Mouse (Mus musculus): ENCODE data around the gene Vav3.

The Vav3 gene

GRCm38 (mm10) chr3:109340274-109341070 is at the start of gene Vav3:
Vav3 (plus strand) TSS chr3:109340653.
- DNase-seq: peak; percentile 27

DNA sequence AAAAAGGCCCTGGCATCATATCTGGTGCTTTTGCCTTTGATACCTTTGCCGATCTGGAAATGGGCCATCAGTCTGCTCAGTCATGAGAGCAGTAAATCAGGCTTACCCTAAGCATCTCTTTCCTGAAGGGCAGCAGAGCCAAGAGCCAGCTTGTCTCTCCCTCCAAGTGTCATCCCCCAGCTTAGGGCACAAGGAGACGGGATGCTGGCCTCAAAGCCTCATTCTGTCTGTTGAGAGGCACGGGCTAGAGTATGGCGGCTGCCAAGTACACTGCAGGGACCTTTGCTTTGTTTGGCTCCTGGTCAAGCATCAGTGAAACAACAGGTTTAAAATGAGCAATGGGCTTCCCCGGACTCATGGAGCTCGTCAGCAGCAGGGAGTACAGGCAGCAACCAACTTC is 41.6 kb upstream of the Vav3 start:
- no peak for DNase-seq

DNA sequence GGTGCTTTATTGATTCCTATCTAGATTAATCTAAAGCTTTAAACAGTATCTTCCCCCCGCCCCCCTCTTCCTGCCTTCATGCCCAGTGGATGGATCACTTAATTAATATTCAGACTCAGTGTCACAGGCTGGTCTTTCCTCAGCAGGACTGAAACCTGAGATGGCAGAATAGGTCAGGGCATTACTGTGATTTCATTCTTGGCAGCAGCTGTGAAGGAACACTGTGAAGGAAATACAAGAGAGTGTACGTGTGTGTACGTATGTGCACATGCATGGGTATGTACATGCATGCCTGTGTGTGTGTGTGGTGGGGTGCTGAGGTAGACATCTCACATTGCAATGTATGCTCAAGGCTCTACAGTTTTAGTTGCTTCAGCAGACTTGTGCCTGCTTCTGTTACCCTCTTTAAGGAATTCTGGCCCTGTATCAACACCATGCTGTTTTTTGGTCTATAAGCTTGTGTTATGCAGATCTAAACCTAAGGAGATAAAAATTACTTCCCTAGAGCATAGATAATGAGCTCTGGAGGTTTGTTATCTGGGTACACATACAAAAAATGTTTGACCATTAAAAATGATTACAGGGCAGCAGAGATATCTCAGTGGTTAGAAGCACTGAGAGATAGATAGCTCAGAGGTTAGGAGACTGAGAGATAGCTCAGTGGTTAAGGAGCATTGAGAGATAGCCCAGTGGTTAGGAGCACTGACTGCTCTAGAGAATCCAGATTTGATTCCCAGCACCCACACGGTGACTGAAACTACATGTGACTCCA is 41.0 kb upstream of the Vav3 start:
- no peak for DNase-seq

DNA sequence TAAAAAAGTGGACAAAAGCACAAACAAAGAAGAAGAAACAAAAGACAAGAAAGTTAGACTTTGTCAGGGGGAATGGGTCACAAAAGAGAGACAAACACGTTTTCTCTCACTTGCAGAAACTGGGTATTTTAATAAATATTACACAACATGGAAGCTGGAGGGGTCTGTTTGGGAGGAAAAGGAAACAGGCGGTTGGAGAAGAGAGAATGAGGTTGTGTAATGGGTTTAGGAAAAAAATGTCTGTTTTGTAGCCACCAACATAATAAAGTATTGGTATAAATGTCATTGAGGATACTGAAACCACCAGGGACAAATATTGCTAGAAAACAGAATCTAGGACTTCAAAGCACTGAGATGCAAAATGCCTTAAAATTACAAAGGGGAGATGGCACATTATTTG is 38.4 kb upstream of the Vav3 start:
- DNase-seq: no peak

- peak; percentile 90 for DNase-seq
Observed at GRCm38 (mm10) chr3:109307406-109307805, 33.0 kb upstream of the Vav3 start.

DNA sequence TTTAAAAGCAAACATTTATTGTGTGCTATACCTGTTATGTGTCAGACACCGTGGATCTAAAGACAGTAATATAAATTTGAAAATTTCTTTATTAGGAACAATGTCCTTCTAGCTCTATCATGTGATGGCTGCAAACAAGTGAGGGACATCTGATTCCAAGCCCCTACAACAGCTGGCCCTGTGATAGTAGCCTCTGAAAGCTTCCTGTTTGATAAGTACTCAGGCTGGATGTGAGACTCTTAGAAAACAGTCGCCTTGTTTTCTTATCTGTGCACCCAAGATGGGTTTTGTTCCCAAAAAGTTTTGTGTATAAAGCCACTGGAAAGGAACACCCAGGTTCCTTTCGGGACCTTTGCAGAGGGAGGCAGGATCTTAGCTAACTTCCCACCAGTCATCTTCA is 32.0 kb upstream of the Vav3 start:
- DNase-seq: no peak

- peak; percentile 14 for DNase-seq
Observed at GRCm38 (mm10) chr3:109309317-109310265, 30.9 kb upstream of the Vav3 start.

DNA sequence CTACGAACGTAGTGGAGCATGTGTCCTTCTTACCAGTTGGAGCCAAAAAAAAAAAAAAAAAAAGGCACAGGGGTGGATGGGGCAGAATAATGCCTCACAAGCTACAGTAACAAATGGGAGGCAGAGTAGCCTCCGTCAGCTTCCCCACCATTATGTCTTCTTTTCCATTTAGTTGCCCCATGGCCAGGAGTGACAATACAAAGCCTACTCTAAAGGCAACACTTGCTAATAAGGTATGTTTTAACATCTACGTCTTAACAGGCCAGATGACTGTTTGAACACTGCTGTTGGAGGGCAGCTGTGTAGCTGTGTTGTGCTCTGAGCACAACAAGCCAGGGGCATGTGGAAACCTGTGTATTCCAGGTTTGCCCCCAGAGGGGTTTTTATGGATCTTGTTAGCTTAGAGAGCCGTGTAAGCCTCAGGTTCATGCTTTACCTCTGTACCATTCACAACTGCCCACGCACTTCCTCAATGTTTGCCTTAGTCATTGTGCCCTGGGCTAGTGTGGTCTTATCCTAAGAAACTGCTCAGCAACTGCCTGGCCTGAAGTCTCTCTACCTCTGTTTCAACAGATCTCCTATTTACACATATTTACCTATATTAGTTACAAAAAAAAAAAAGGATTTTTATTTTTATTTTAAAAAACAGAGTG is 29.2 kb upstream of the Vav3 start:
- no peak for DNase-seq

DNA sequence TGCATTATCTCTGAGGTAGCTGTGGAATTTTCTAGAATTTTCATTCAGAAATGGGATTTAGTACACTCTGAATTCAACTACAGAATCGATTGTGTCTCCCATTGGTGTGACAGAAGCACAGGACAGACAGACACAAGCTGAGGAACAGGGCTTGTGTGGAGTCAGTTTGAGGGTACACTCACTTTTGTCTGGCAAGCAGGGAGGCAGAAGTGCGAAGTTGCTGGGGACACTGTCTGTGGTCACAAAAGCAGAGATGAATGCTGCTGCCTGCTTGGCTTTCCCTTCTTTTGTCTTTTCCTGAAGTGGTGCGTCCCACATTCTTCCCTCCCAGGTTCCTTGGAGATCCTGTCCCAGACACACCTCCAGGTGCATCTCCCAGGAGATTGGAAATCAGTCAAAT is 28.6 kb upstream of the Vav3 start:
- DNase-seq: no peak

DNA sequence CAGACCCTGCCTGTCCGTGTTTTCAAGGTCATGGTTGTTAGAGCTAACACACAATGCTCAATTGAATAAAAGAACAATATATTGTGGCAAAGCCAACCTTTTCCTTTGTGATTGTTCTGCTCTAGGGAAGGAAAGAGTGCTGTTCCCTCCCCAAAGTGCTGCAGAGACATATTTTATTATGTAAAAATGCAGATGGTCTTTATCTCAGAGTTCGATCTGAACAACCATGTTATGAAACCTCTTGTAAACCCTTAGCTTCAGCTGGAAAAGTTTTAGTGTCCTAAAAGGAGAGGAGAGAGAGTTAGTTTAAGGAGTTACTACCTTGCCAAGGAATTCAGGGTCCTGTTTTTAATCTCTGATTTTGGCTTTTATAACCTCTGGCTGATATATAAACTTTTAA is 27.0 kb upstream of the Vav3 start:
- DNase-seq: no peak

DNA sequence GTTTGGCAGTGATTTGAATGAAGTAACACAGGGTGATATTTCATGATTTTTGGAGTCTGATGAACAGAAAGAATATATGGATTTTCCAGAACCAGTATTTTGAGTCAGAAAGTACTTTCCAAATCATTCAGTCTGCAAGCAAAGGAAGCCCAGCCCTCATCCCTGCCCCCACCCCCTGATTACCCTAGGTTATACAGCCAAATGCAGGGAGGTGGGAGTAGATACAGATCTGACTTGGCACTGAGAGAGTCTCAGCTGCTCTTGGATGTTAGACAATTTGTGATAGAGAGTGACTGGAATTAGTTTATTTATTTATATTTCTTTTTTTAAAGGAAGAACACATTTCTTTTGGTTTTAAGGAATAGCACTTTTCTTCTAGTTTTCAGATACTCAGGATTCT is 18.2 kb upstream of the Vav3 start:
- DNase-seq: no peak

GRCm38 (mm10) chr3:109323447-109324300 is 16.8 kb upstream of the Vav3 start:
- DNase-seq: no peak

GRCm38 (mm10) chr3:109327128-109327527 is 13.3 kb upstream of the Vav3 start:
- no peak for DNase-seq

GRCm38 (mm10) chr3:109332755-109333154 is 7.7 kb upstream of the Vav3 start:
- no peak for DNase-seq

- no peak for DNase-seq
Observed at GRCm38 (mm10) chr3:109335470-109335869, 5.0 kb upstream of the Vav3 start.

DNA sequence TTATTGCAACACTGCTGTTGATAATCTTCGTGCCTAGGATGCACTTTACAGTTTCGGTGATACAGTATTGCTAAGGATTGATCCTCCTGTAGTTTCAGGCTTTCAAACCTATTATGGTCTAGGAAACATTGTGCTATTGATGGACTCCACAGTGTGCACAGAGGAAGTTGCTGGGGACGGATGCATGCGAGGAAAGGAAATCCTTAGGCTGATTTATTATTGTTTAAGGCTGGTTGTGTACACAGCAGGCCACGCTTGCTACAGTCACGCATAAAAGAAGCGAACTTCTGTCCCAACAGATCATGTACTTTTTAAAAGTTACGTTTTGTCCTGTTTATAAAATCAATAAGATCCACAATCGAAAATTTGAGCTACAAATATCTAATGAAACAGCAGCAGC is 1.2 kb upstream of the Vav3 start:
- peak; percentile 15 for DNase-seq

GRCm38 (mm10) chr3:109339941-109340273 is 546 bp upstream of the Vav3 start:
- peak; percentile 57 for DNase-seq

DNA sequence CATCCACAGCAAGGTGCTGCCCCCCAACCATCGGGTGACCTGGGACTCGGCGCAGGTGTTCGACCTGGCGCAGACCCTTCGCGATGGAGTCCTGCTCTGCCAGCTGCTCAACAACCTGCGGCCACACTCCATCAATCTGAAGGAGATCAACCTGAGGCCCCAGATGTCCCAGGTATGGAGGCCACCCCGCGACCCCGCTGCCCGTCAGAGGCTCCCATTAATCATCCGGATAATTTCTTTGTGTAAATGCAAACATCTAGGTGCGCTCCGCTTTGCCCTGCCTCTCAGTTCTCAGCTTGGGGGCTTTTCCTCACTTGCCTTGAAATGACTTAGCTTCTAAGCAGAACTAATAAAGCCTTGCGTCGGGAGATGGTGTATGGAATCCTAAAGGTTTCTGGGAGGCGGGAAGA is 623 bp downstream of the Vav3 start:
- peak; percentile 9 for DNase-seq

DNA sequence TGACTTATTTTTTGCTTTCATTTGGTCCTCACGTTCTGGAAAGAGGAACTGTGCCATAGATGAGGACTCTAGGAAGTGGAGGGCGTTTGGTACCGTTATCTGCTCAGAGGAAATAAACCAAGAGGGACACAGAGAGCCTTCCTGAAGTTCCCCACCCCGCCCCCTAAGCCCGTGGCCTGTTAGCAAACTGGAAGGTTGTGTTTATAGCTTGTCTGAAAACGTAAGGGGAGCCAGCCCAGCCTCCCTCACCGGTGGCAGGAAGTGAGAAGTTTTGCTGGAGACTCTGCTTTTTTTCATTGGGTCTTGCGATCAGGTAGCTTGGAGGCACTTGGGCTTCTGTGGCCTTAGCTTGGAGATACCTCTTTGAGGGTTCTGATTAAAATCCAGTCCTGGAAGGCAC is 1.2 kb downstream of the Vav3 start:
- peak; percentile 36 for DNase-seq

DNA sequence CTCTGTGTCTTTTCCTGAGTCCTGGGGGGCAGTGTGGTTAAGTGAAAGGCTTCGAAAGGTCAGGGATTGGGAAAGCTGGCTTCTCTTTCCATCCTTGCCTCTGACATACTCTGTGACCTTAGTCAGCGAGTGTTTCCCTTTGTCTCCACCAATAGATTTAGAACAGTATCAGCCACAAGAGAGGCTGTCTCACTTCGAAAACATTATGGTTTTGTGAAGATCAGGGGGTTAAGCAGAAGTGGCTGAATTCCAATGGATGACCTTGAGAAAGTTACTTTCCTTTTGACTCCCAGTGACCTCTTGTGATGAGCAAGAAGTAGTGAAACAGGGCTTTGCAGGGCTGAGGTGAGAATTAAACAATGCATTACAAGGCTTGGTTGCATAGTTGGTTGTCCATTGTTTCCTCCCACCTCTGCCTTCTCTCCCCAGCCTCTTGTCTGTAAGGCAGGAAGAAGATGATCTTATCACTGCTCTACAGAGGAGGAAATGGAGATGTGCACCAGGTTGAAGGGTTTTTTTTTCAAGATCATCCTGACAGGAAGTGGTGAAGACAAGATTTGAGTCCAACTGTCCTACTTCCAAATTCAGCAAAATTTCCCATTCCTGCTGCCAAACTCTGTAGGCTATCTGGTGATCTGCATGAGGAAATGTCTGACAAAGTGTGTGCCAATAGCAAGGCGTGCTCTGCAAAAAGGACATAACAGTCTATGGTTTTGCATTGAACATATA is 11.7 kb downstream of the Vav3 start:
- DNase-seq: peak; percentile 49

GRCm38 (mm10) chr3:109352690-109353089 is 12.2 kb downstream of the Vav3 start:
- no peak for DNase-seq

All from kidney, adult 9 months (tissue).